Comparison of ENCODE assay signal across 12 mouse cellular contexts in the genomic region with DNA sequence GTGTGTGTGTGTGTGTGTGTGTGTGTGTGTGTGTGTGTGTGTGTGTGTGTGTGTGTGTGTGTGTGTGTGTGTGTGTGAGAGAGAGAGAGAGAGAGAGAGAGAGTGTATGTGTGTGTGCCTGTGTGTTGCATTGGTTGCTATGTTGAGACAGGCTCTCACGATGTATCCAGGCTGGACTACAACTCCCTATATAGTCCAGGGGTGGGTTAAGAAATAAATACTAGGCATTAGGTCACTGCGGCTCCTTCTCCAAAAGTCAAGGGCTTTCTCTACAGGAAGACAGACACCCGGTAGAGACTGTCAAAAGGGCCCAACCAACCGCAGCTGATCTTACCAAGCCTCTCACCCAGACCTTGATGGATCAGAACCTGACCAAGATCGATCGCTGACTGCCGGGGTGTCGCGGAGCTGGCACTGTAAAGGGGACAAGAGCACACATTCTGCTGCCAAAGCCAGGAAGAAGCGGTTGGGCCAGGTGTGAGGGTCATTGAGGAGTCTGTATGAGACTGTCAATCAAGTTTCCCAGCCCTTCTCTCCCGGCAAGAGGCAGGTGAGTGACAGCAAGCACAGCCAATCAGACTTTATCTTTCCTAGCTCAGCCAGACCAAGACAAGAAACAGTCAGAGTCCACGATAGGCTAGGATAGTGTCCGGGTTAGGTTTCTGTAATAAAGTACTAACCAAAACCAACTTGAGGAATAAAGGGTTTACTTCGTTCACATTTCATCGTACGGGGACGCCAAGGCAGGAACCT. TPM values are rescaled to one million over a fixed set of nuclear protein-coding genes. Genes with fewer than 3 reads are reported as not detected.
A peak's percentile ranks its signal among the peaks of the same experiment; 100 is the strongest.
DNase-seq lines count a peak whose midpoint lies in the region; ATAC-seq and TF ChIP-seq lines count a peak whose summit lies in the region.
"Had no signal": no experiment of that assay in that cellular context is flagged by ENCODE, and none has a peak within 500 bp of the region (broad histone marks: within the 10 kb centered on the region; RNA-seq: fewer than 3 reads in every experiment).

No protein-coding gene starts in this region.

- ATAC-seq in midbrain, embryonic 11.5 days (ENCODE audit: low FRiP score) = peak; percentile 61
- 0 out of 2 replicates have a peak, but pooled peaks have one; percentile 38 for ATAC-seq in forebrain, embryonic 16.5 days

- WGBS in midbrain, embryonic 11.5 days = 65% methylated on average over 17 of the region's 17 CpGs
- WGBS in midbrain, embryonic 10.5 days = 70% methylated on average over 17 of the region's 17 CpGs
- WGBS in forebrain, embryonic 16.5 days = 68% methylated on average over 17 of the region's 17 CpGs
- WGBS in small intestine, adult 2 months = 54% methylated on average over 17 of the region's 17 CpGs

- no peaks in the 10 kb centered on the region for H3K27me3 ChIP-seq in midbrain, embryonic 11.5 days (ENCODE audit: control insufficient read depth, insufficient read depth, low read length)
- no peaks in the 10 kb centered on the region for H3K27me3 ChIP-seq in midbrain, embryonic 10.5 days (ENCODE audit: low read depth, poor library complexity, severe bottlenecking)
- no peaks in the 10 kb centered on the region for H3K27me3 ChIP-seq in forebrain, embryonic 16.5 days (replicated peaks; ENCODE audit: control insufficient read depth, insufficient read depth, low read length)
- H3K27me3 ChIP-seq in small intestine, adult 2 months (ENCODE audit: control insufficient read depth, insufficient read depth, low read length) = no peaks in the 10 kb centered on the region
- H3K27me3 ChIP-seq: kidney, embryonic 15.5 days; limb, embryonic 15.5 days had no signal

- no peak overlapping the region for H3K4me3 ChIP-seq in midbrain, embryonic 11.5 days (ENCODE audit: low read depth, low read length)
- H3K4me3 ChIP-seq in midbrain, embryonic 10.5 days = no peak overlapping the region
- H3K4me3 ChIP-seq in forebrain, embryonic 16.5 days (replicated peaks; ENCODE audit: low read length) = no peak overlapping the region
- H3K4me3 ChIP-seq in small intestine, adult 2 months (ENCODE audit: low read depth, low read length) = peak overlapping the region; percentile 31
- H3K4me3 ChIP-seq: kidney, embryonic 15.5 days; limb, embryonic 15.5 days had no signal

- H3K27ac ChIP-seq in midbrain, embryonic 11.5 days (ENCODE audit: low read depth, low read length) = no peak overlapping the region
- no peak overlapping the region for H3K27ac ChIP-seq in midbrain, embryonic 10.5 days (replicated peaks)
- H3K27ac ChIP-seq in forebrain, embryonic 16.5 days (ENCODE audit: low read length) = no peak overlapping the region
- no peak overlapping the region for H3K27ac ChIP-seq in small intestine, adult 2 months (ENCODE audit: insufficient read depth, low read depth, low read length)
- H3K27ac ChIP-seq: kidney, embryonic 15.5 days; limb, embryonic 15.5 days had no signal

- H3K4me2 ChIP-seq in midbrain, embryonic 11.5 days = no peak overlapping the region
- no peak overlapping the region for H3K4me2 ChIP-seq in forebrain, embryonic 16.5 days (ENCODE audit: low read length)
- H3K4me2 ChIP-seq: kidney, embryonic 15.5 days; limb, embryonic 15.5 days had no signal

- TF ChIP-seq CTCF in small intestine, adult 2 months (IDR thresholded peaks at IDR 0.05; ENCODE audit: extremely low read depth, insufficient read length, insufficient replicate concordance, low read depth, low read length) = no peak

- no peaks in the 10 kb centered on the region for H3K36me3 ChIP-seq in midbrain, embryonic 11.5 days (ENCODE audit: control insufficient read depth, insufficient read depth, low read length)
- H3K36me3 ChIP-seq in midbrain, embryonic 10.5 days = no peaks in the 10 kb centered on the region
- H3K36me3 ChIP-seq in forebrain, embryonic 16.5 days (ENCODE audit: control insufficient read depth, insufficient read depth) = no peaks in the 10 kb centered on the region
- H3K36me3 ChIP-seq in small intestine, adult 2 months (ENCODE audit: control insufficient read depth, insufficient read depth, low read length) = no peaks in the 10 kb centered on the region
- H3K36me3 ChIP-seq: kidney, embryonic 15.5 days; limb, embryonic 15.5 days had no signal

- DNase-seq in cerebellum, postnatal 10 days = peak; percentile 59 to 64
- DNase-seq in cerebellum, adult 18-20 months = no peak
- no peak for DNase-seq in midbrain, embryonic 11.5 days (ENCODE audit: low spot score, missing footprints)
- DNase-seq in midbrain, embryonic 10.5 days (ENCODE audit: low spot score) = no peak
- DNase-seq in right cerebral cortex, postnatal 10 days (ENCODE audit: low spot score in 2 of 2) = no peak
- DNase-seq in left cerebral cortex, adult 9 months (ENCODE audit: low spot score in 2 of 2) = no peak

- no peaks in the 10 kb centered on the region for H3K4me1 ChIP-seq in midbrain, embryonic 11.5 days (ENCODE audit: control insufficient read depth, insufficient read depth, low read length)
- no peaks in the 10 kb centered on the region for H3K4me1 ChIP-seq in midbrain, embryonic 10.5 days
- H3K4me1 ChIP-seq in forebrain, embryonic 16.5 days (replicated peaks; ENCODE audit: control insufficient read depth, insufficient read depth, low read length) = peaks cover 3% of the 10 kb centered on the region; the same call in 1 of the 2 replicates
- peaks cover 4% of the 10 kb centered on the region; the same call in 1 of the 2 replicates for H3K4me1 ChIP-seq in small intestine, adult 2 months (ENCODE audit: control insufficient read depth, insufficient read depth, insufficient read length, low read length)
- H3K4me1 ChIP-seq: kidney, embryonic 15.5 days; limb, embryonic 15.5 days had no signal

- H3K9ac ChIP-seq in midbrain, embryonic 11.5 days (ENCODE audit: low read length) = no peak overlapping the region
- no peak overlapping the region for H3K9ac ChIP-seq in forebrain, embryonic 16.5 days (replicated peaks; ENCODE audit: low read depth, low read length)
- H3K9ac ChIP-seq: kidney, embryonic 15.5 days; limb, embryonic 15.5 days had no signal

- H3K9me3 ChIP-seq in midbrain, embryonic 11.5 days (ENCODE audit: control insufficient read depth, low read length) = no peaks in the 10 kb centered on the region
- no peaks in the 10 kb centered on the region for H3K9me3 ChIP-seq in midbrain, embryonic 10.5 days (replicated peaks)
- no peaks in the 10 kb centered on the region for H3K9me3 ChIP-seq in forebrain, embryonic 16.5 days (ENCODE audit: control insufficient read depth, low read length)
- H3K9me3 ChIP-seq: kidney, embryonic 15.5 days; limb, embryonic 15.5 days had no signal

- no peak for TF ChIP-seq POLR2A in small intestine, adult 2 months (IDR thresholded peaks at IDR 0.05; ENCODE audit: low read depth, low read length)

RNA-seq across cellular contexts. Expression of gene Mc3r, which starts 32.0 kb away (rescaled TPM):
- 0.06 TPM in 1 of 2 replicates, not detected in the other for polyA plus RNA-seq in midbrain, embryonic 11.5 days (2014; fragmentation: Nextera tagmentation; extraction: Ambion mirVana)
- polyA plus RNA-seq in midbrain, embryonic 10.5 days (2016; fragmentation: Nextera tagmentation; extraction: Ambion mirVana) = not detected in 2 replicates
- 0.17 and 0.20 TPM in 2 replicates for polyA plus RNA-seq in forebrain, embryonic 16.5 days (2015; fragmentation: Nextera tagmentation; extraction: Ambion mirVana)
- not detected in 2 replicates for polyA plus RNA-seq in small intestine, adult 2 months (2012; rRNA removed)
- polyA plus RNA-seq: gonadal fat pad, adult 2 months; kidney, embryonic 15.5 days; limb, embryonic 15.5 days; urinary bladder, adult 2 months had no signal

Comparison
In these comparisons a context has a peak if more than half of its experiments do, and no peak if none do; other contexts are left out.
1. DNase-seq: peak in cerebellum, postnatal 10 days (2 of 2); none in cerebellum, adult 18-20 months (0 of 2), midbrain, embryonic 11.5 days (single experiment), midbrain, embryonic 10.5 days (single experiment), right cerebral cortex, postnatal 10 days (0 of 2) and left cerebral cortex, adult 9 months (0 of 2).